Mouse (Mus musculus): ENCODE measurements at regions not wholly inside any gene's neighbourhood (a gene's known extent, or its start where the extent isn't known, plus 50 kb on each side); places are given as distances from the start of the nearest gene placed in this dataset.

DNA sequence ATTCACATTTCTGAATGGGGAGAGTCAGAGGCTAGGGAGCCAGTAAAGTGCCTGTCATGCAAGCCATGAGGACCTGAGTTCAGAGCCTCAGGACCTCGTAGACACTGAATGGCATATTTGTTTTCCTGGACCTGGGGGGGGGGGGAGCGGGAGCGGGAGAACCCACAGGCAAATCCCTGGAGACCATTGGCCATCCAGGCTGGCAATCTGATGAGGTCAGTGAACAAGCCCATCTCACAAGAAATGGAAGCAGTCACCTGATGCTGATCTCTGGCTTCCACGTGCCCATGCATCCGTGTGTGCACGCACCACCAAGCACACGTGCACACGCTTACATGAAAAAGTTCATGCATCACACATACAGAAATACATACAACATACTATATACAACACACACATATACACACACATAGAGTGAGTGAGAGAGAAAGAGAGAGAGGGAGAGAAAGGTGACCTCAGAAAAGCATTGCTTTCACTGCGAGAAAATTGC lies 196.2 kb downstream of the Dusp6 start:
- TF ChIP-seq CTCF (IDR thresholded peaks at IDR 0.05; ENCODE audit: borderline replicate concordance, insufficient read depth, low read length) (no peak), POLR2A (IDR thresholded peaks at IDR 0.05; ENCODE audit: low read depth, low read length) (no peak)
